Mouse (Mus musculus) heart, embryonic 15.5 days (tissue): ENCODE results near the gene Atl2. TPM values are rescaled to one million over a fixed set of nuclear protein-coding genes. Genes with fewer than 3 reads are reported as not detected.
A peak's percentile ranks its signal among the peaks of the same experiment; 100 is the strongest.

ENCODE experiments used
- ATAC-seq: fragments of 200-750 bp; cut with Nextera tagmentation; replicated peaks from 2 replicates; pipeline ENCODE4 v1.8.0; 2017; ENCODE audit warnings: low read depth, moderate TSS enrichment; ENCODE audit not compliant: insufficient number of reproducible peaks, insufficient read depth, low FRiP score
- H3K27ac ChIP-seq: fragments of 300-500 bp; sonication (generic); 2 replicates; pipeline ENCODE4 v1.5.1; 2015; ENCODE audit warnings: mild to moderate bottlenecking, inconsistent platforms
- H3K27me3 ChIP-seq: fragments of 300-500 bp; sonication (generic); 2 replicates; pipeline ENCODE4 v1.6.1; 2015; ENCODE audit warnings: inconsistent platforms
- H3K36me3 ChIP-seq: fragments of 300-500 bp; sonication (generic); 2 replicates; pipeline ENCODE4 v1.6.1; 2015; ENCODE audit warnings: mild to moderate bottlenecking, inconsistent platforms
- H3K4me1 ChIP-seq: fragments of 300-500 bp; sonication (generic); replicated peaks from 2 replicates; pipeline ENCODE4 v1.6.1; 2015; ENCODE audit warnings: inconsistent platforms
- H3K4me2 ChIP-seq: fragments of 300-500 bp; sonication (generic); 2 replicates; pipeline ENCODE4 v1.6.1; 2015; ENCODE audit warnings: inconsistent platforms, mild to moderate bottlenecking, moderate library complexity
- H3K4me3 ChIP-seq: fragments of 300-500 bp; sonication (generic); 2 replicates; pipeline ENCODE4 v1.5.1; 2015; ENCODE audit warnings: mild to moderate bottlenecking, inconsistent platforms
- H3K9ac ChIP-seq: fragments of 300-500 bp; sonication (generic); 2 replicates; pipeline ENCODE4 v1.6.1; 2015; ENCODE audit warnings: mild to moderate bottlenecking, inconsistent platforms
- H3K9me3 ChIP-seq: fragments of 300-500 bp; sonication (generic); replicated peaks from 2 replicates; pipeline ENCODE4 v1.6.1; 2016; ENCODE audit warnings: inconsistent platforms
- WGBS: fragments of 180-500 bp; shearing (Covaris S2); methylation state at CpG from one replicate; pipeline ENCODE4 v1.1.7; 2015; ENCODE audit warnings: mixed read lengths; 5-methylcytosine and 5-hydroxymethylcytosine counted together
- polyA plus RNA-seq: library from polyadenylated mRNA; unstranded; fragments of >200 nt; fragmentation: Nextera tagmentation; extraction: Ambion mirVana; gene quantifications from 2 replicates; pipeline ENCODE4 v1.2.1, GENCODE M21; 2015

Gene Atl2
- 23.7 and 24.7 TPM in 2 replicates for polyA plus RNA-seq

DNA sequence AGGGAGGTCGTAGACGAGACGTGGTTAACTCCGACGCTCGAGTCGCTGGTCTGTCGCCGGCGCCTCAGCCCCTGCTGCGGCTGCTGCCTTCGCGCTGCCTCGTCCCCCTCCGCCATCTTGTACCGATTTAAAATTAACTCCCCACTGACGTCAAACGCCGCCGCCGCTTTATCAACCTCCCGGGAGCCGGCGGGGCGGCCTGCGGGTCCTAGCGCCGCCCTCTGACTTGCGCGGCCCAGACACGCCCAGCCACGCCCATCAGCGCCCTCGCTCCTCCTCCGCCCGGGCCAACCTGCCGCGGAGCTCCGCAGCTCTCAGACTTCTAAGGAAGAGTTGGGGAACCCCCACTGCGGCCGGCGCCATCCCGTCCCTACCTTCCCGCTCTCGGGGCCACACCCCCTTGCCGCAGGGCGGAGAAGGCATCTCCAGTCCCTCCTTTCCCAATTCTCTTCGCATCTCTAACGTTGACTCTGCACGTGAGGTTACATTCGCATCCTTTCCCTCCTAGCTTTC lies at the start of gene Atl2:
Gene Atl2, minus strand, starts transcription at position 213 of the 513 bp plus-strand sequence.
- Histone ChIP-seq H3K27me3 (peaks cover 4% of the 10 kb centered on the region; the same call in 1 of the 2 replicates), H3K36me3 (no peaks in the 10 kb centered on the region), H3K27ac (peak within 1 kb of the TSS; percentile 99), H3K4me2 (peak within 1 kb of the TSS; percentile 94), H3K9me3 (no peaks in the 10 kb centered on the region), H3K4me1 (peaks cover 30% of the 10 kb centered on the region), H3K4me3 (peak within 1 kb of the TSS; percentile 97), H3K9ac (peak within 1 kb of the TSS; percentile 99)
- ATAC-seq, result peak; percentile 91
- under 1% methylated on average over 51 of the region's 51 CpGs for WGBS

DNA sequence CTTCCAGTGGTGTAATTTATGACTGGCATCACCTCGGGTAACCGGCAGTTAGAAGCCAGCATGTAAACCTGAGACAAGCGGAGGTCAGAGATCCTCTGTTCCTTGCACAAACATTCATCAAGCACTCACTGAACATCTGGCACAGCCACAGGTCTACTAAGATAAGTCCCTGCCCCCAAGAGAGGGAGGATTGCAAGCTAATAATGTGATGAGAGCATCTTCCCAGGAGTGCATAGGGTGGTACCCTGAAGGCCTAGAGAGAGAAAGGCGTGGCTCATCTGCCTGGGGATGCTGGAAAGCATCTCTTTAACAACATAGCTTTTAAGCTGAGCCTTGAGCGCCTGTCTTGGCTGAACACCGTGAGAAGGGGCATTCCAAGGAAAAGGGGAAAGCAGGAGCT lies 48.9 kb upstream of the Atl2 start:
- H3K9me3 ChIP-seq, result no peaks in the 10 kb centered on the region
- 70% methylated on average over 6 of the region's 6 CpGs for WGBS
- H3K27me3 ChIP-seq, result no peaks in the 10 kb centered on the region
- H3K4me1 ChIP-seq, result peaks cover 9% of the 10 kb centered on the region
- no peak overlapping the region for H3K4me3 ChIP-seq
- no peaks in the 10 kb centered on the region for H3K36me3 ChIP-seq
- H3K4me2 ChIP-seq, result no peak overlapping the region
- no peak overlapping the region for H3K9ac ChIP-seq
- no peak for ATAC-seq
- no peak overlapping the region for H3K27ac ChIP-seq

DNA sequence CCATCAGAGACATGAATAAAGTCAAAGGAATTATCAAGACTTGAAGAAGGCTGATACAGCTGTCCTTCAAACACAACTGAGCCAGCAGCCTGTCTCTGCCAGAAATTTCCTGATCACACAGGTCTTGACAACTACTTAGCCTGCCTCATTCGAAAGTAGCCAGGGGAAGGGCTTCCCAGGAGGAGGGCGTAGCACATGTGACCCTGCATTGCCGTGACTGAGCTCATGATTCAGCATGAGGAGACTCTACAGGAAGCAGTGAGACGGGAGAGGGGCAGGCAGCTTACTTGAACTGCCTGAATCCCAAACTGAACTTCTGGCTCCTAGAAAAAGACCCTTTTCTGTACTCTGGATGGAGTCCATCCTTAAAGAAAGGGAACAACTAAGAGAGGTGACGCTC lies 46.5 kb upstream of the Atl2 start:
- ATAC-seq, result no peak
- H3K27ac ChIP-seq, result no peak overlapping the region
- H3K9ac ChIP-seq, result no peak overlapping the region
- no peaks in the 10 kb centered on the region for H3K4me1 ChIP-seq
- H3K4me2 ChIP-seq, result no peak overlapping the region
- H3K27me3 ChIP-seq, result no peaks in the 10 kb centered on the region
- no peaks in the 10 kb centered on the region for H3K36me3 ChIP-seq
- H3K9me3 ChIP-seq, result no peaks in the 10 kb centered on the region
- WGBS, result 64% methylated on average over 5 of the region's 5 CpGs
- no peak overlapping the region for H3K4me3 ChIP-seq

DNA sequence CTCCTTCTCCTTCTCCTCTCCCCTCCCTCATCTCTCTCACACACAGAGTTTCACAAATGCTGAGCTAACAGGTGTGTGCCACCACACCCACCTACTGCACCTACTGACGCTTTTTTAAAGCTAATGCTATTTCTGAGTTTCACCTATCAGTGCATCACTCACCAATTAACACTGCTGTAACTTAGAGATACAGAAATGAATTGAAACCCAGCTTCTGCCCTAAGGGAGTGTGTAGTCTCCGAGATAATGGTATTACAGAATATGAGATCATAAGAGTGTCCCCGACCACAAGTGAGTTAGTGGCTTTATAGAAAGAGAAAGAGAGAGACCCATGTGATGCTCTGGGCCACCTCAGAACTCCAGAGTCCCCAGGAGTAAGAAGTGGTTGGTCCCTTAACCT lies 43.2 kb upstream of the Atl2 start:
- H3K4me3 ChIP-seq, result no peak overlapping the region
- no peak overlapping the region for H3K4me2 ChIP-seq
- no peaks in the 10 kb centered on the region for H3K9me3 ChIP-seq
- no peak for ATAC-seq
- no peaks in the 10 kb centered on the region for H3K36me3 ChIP-seq
- no peak overlapping the region for H3K27ac ChIP-seq
- H3K27me3 ChIP-seq, result no peaks in the 10 kb centered on the region
- 70% methylated on average over 3 of the region's 3 CpGs for WGBS
- H3K4me1 ChIP-seq, result no peaks in the 10 kb centered on the region
- no peak overlapping the region for H3K9ac ChIP-seq

GRCm38 (mm10) chr17:79937921-79938601 lies 42.1 kb upstream of the Atl2 start:
- no peak overlapping the region for H3K4me2 ChIP-seq
- no peak overlapping the region for H3K4me3 ChIP-seq
- no peak overlapping the region for H3K27ac ChIP-seq
- H3K27me3 ChIP-seq, result no peaks in the 10 kb centered on the region
- H3K4me1 ChIP-seq, result no peaks in the 10 kb centered on the region
- H3K36me3 ChIP-seq, result no peaks in the 10 kb centered on the region
- no peaks in the 10 kb centered on the region for H3K9me3 ChIP-seq
- no peak overlapping the region for H3K9ac ChIP-seq
- ATAC-seq, result no peak
- WGBS, result 79% methylated on average over 10 of the region's 10 CpGs

GRCm38 (mm10) chr17:79934370-79934769 lies 38.4 kb upstream of the Atl2 start:
- no peak overlapping the region for H3K9ac ChIP-seq
- no peak overlapping the region for H3K4me2 ChIP-seq
- H3K27ac ChIP-seq, result no peak overlapping the region
- H3K4me3 ChIP-seq, result no peak overlapping the region
- ATAC-seq, result no peak
- no peaks in the 10 kb centered on the region for H3K27me3 ChIP-seq
- H3K36me3 ChIP-seq, result no peaks in the 10 kb centered on the region
- H3K4me1 ChIP-seq, result no peaks in the 10 kb centered on the region
- WGBS, result 89% methylated on average over 15 of the region's 15 CpGs
- H3K9me3 ChIP-seq, result no peaks in the 10 kb centered on the region

GRCm38 (mm10) chr17:79932676-79933278 lies 36.9 kb upstream of the Atl2 start:
- Histone ChIP-seq H3K36me3 (no peaks in the 10 kb centered on the region), H3K4me3 (no peak overlapping the region), H3K9me3 (no peaks in the 10 kb centered on the region), H3K4me1 (no peaks in the 10 kb centered on the region), H3K9ac (no peak overlapping the region), H3K4me2 (no peak overlapping the region), H3K27ac (no peak overlapping the region), H3K27me3 (no peaks in the 10 kb centered on the region)
- ATAC-seq, result no peak
- 73% methylated on average over 5 of the region's 5 CpGs for WGBS

DNA sequence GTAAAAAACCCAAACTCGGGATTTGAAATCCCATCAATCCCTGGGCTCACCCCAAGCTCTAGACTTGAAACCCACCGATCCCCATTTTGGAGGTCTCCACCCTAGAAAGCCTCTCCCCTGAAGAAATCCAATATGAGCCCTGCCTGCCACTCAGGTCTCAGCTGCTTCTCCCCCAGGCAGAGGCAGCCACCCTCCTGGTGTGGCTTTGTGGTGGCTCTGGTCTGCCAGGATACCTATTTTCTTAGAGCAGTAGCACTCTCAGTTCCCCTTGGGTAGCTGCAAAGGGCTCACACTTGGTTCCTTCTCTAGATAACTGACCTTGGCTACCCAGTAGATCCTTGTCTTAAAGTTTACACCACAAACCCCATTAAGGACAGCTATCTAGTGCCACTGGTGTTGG lies 31.2 kb upstream of the Atl2 start:
- no peaks in the 10 kb centered on the region for H3K9me3 ChIP-seq
- H3K36me3 ChIP-seq, result no peaks in the 10 kb centered on the region
- H3K4me3 ChIP-seq, result no peak overlapping the region
- H3K9ac ChIP-seq, result no peak overlapping the region
- WGBS, result 86% methylated on average over 2 of the region's 2 CpGs
- no peak for ATAC-seq
- H3K27me3 ChIP-seq, result no peaks in the 10 kb centered on the region
- no peak overlapping the region for H3K4me2 ChIP-seq
- H3K27ac ChIP-seq, result no peak overlapping the region
- no peaks in the 10 kb centered on the region for H3K4me1 ChIP-seq

GRCm38 (mm10) chr17:79926486-79926885 lies 30.6 kb upstream of the Atl2 start:
- 85% methylated on average over 3 of the region's 3 CpGs for WGBS
- no peak overlapping the region for H3K9ac ChIP-seq
- H3K27ac ChIP-seq, result no peak overlapping the region
- no peaks in the 10 kb centered on the region for H3K4me1 ChIP-seq
- ATAC-seq, result no peak
- H3K9me3 ChIP-seq, result no peaks in the 10 kb centered on the region
- H3K27me3 ChIP-seq, result no peaks in the 10 kb centered on the region
- no peaks in the 10 kb centered on the region for H3K36me3 ChIP-seq
- H3K4me3 ChIP-seq, result no peak overlapping the region
- no peak overlapping the region for H3K4me2 ChIP-seq

GRCm38 (mm10) chr17:79925865-79926421 lies 30.0 kb upstream of the Atl2 start:
- 71% methylated on average over 11 of the region's 11 CpGs for WGBS
- no peaks in the 10 kb centered on the region for H3K36me3 ChIP-seq
- no peaks in the 10 kb centered on the region for H3K9me3 ChIP-seq
- no peak overlapping the region for H3K4me2 ChIP-seq
- H3K4me3 ChIP-seq, result no peak overlapping the region
- no peak overlapping the region for H3K9ac ChIP-seq
- ATAC-seq, result no peak
- H3K27ac ChIP-seq, result no peak overlapping the region
- no peaks in the 10 kb centered on the region for H3K27me3 ChIP-seq
- H3K4me1 ChIP-seq, result no peaks in the 10 kb centered on the region

DNA sequence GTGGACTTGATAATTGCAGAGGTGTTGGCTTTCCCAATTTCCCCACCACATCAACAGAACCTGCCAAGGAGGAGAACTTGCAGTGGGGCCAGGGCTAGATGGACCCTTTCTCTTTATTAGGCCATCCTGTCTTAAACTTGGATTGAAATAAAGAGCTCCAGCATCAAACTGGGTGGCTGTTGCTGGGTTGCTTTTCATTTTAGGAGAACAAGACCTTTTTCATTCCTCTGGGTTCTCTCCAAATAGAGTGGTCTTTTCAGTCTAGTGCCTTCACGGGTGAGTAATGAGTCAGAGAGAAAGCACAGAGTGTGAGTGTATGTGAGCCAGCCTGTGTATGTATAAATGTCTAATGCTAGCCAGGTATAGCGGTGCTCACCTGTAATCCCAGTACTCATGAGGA lies 24.4 kb upstream of the Atl2 start:
- H3K4me3 ChIP-seq, result no peak overlapping the region
- H3K9me3 ChIP-seq, result no peaks in the 10 kb centered on the region
- H3K27ac ChIP-seq, result peak overlapping the region; percentile 53
- H3K4me1 ChIP-seq, result peaks cover 8% of the 10 kb centered on the region
- 79% methylated on average over 2 of the region's 2 CpGs for WGBS
- ATAC-seq, result no peak
- no peaks in the 10 kb centered on the region for H3K36me3 ChIP-seq
- H3K9ac ChIP-seq, result no peak overlapping the region
- no peaks in the 10 kb centered on the region for H3K27me3 ChIP-seq
- no peak overlapping the region for H3K4me2 ChIP-seq
